Mouse (Mus musculus) midbrain, embryonic 14.5 days (tissue): ENCODE data around the gene Bcl2l1. TPM values are rescaled to one million over a fixed set of nuclear protein-coding genes. Genes with fewer than 3 reads are reported as not detected.
A peak's percentile ranks its signal among the peaks of the same experiment; 100 is the strongest.

Experiments used
- ATAC-seq: fragments of 200-750 bp; cut with Nextera tagmentation; 2 replicates; pipeline ENCODE4 v1.8.0; 2017; ENCODE audit warnings: moderate number of reproducible peaks, moderate library complexity; ENCODE audit not compliant: low FRiP score, low TSS enrichment
- DNase-seq: peaks from one replicate; pipeline ENCODE4 v3.0.0-alpha.2; 2015
- H3K27ac ChIP-seq: fragments of 300-500 bp; sonication (generic); replicated peaks from 2 replicates; pipeline ENCODE4 v1.5.1; 2014; ENCODE audit warnings: mild to moderate bottlenecking, low read depth, low read length, moderate library complexity
- H3K27me3 ChIP-seq: fragments of 300-500 bp; sonication (generic); 2 replicates; pipeline ENCODE4 v1.6.1; 2014; ENCODE audit warnings: low read length, control low read depth, mixed read lengths; ENCODE audit not compliant: control insufficient read depth, insufficient read depth
- H3K36me3 ChIP-seq: fragments of 300-500 bp; sonication (generic); 2 replicates; pipeline ENCODE4 v1.6.1; 2014; ENCODE audit warnings: low read length, control low read depth; ENCODE audit not compliant: control insufficient read depth, insufficient read depth
- H3K4me1 ChIP-seq: fragments of 300-500 bp; sonication (generic); 2 replicates; pipeline ENCODE4 v1.6.1; 2014; ENCODE audit warnings: mild to moderate bottlenecking, antibody characterized with exemption, low read length, control low read depth; ENCODE audit not compliant: control insufficient read depth, insufficient read depth
- H3K4me2 ChIP-seq: fragments of 300-500 bp; sonication (generic); 2 replicates; pipeline ENCODE4 v1.6.1; 2014; ENCODE audit warnings: mild to moderate bottlenecking, low read length, moderate library complexity
- H3K4me3 ChIP-seq: fragments of 300-500 bp; sonication (generic); replicated peaks from 2 replicates; pipeline ENCODE4 v1.5.1; 2014; ENCODE audit warnings: low read depth, low read length
- H3K9ac ChIP-seq: fragments of 300-500 bp; sonication (generic); replicated peaks from 2 replicates; pipeline ENCODE4 v1.6.1; 2014; ENCODE audit warnings: mild to moderate bottlenecking, low read length, moderate library complexity
- H3K9me3 ChIP-seq: fragments of 300-500 bp; sonication (generic); 2 replicates; pipeline ENCODE4 v1.6.1; 2016; ENCODE audit warnings: low read length, control low read depth, mixed read lengths; ENCODE audit not compliant: control insufficient read depth
- WGBS: fragments of 180-500 bp; shearing (Covaris S2); extraction: QIAGEN DNeasy Blood & Tissue Kit; methylation state at CpG from one replicate; pipeline ENCODE4 v1.1.7; 2014; 5-methylcytosine and 5-hydroxymethylcytosine counted together
- polyA plus RNA-seq: library from polyadenylated mRNA; unstranded; fragments of >200 nt; fragmentation: Nextera tagmentation; extraction: Ambion mirVana; gene quantifications from 2 replicates; pipeline ENCODE4 v1.2.1, GENCODE M21; 2014

The Bcl2l1 gene
- polyA plus RNA-seq, 1 experiment from 2014 or later = 208 TPM

GRCm38 (mm10) chr2:152787543-152787942 lies 44.0 kb downstream of the Bcl2l1 start:
- WGBS = 96% methylated on average over 6 of the region's 6 CpGs
- Histone ChIP-seq H3K4me3 (no peak overlapping the region), H3K4me1 (0 out of 2 replicates have a peak, but pooled peaks cover 3% of the 10 kb centered on the region), H3K27ac (no peak overlapping the region), H3K9ac (no peak overlapping the region), H3K27me3 (no peaks in the 10 kb centered on the region), H3K36me3 (0 out of 2 replicates have a peak, but pooled peaks cover 3% of the 10 kb centered on the region), H3K9me3 (no peaks in the 10 kb centered on the region), H3K4me2 (no peak overlapping the region)
- no peak for DNase-seq
- ATAC-seq = no peak

DNA sequence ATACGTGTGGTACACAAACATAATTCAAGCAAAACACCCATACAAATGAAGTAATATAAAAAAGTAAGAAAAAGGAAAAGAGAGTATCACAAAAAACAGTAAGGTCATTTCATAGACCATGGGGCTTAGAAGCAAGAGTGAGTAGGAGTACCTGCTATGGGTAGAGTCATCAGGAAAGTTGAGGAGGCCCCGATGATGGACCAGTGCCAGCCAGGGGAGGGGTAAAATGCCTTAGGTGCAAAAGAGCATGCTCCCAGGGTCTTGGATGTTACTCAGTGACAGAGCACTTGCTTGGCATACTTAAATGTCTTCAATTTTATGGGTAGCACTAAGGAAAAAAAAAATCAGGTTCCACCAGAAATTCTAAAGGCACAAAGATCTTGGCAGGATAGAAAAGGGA lies 44.4 kb downstream of the Bcl2l1 start:
- Histone ChIP-seq H3K4me3 (no peak overlapping the region), H3K27me3 (no peaks in the 10 kb centered on the region), H3K4me2 (no peak overlapping the region), H3K27ac (no peak overlapping the region), H3K36me3 (0 out of 2 replicates have a peak, but pooled peaks cover 3% of the 10 kb centered on the region), H3K9ac (no peak overlapping the region), H3K9me3 (no peaks in the 10 kb centered on the region), H3K4me1 (0 out of 2 replicates have a peak, but pooled peaks cover 3% of the 10 kb centered on the region)
- ATAC-seq (no peak), DNase-seq (no peak)
- WGBS = 96% methylated on average over 2 of the region's 2 CpGs

- Histone ChIP-seq H3K36me3 (peaks cover 17% of the 10 kb centered on the region), H3K27me3 (no peaks in the 10 kb centered on the region), H3K27ac (peak overlapping the region; percentile 42; the same call in 1 of the 2 replicates), H3K9me3 (no peaks in the 10 kb centered on the region), H3K4me2 (no peak overlapping the region), H3K4me3 (no peak overlapping the region), H3K4me1 (0 out of 2 replicates have a peak, but pooled peaks cover 3% of the 10 kb centered on the region), H3K9ac (no peak overlapping the region)
- DNase-seq = no peak
- ATAC-seq = no peak
- WGBS = 85% methylated on average over 18 of the region's 18 CpGs
Observed at GRCm38 (mm10) chr2:152785446-152786350, 45.8 kb downstream of the Bcl2l1 start.

DNA sequence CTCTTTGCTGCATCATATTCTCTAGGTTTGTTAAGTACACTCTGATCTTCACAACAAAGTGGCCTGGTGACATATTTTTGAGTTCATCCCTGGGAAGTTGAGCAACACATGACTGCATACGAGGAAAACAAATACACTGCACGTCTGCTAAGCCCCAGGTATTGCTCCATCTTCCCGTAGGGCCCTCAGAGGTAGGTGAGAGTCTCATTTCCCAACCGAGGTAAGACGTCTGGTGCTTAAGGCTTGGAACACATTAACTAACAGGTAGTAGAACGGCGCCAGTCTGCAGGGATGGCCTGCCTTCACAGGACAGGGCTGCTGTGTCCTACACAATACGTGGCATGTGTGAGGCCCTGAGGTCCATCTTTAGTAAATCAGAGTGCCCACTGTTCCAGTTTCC lies 46.9 kb downstream of the Bcl2l1 start:
- ATAC-seq = no peak
- Histone ChIP-seq H3K9me3 (no peaks in the 10 kb centered on the region), H3K4me2 (no peak overlapping the region), H3K4me3 (no peak overlapping the region), H3K9ac (no peak overlapping the region), H3K27ac (no peak overlapping the region), H3K4me1 (0 out of 2 replicates have a peak, but pooled peaks cover 2% of the 10 kb centered on the region), H3K27me3 (no peaks in the 10 kb centered on the region), H3K36me3 (peaks cover 23% of the 10 kb centered on the region)
- WGBS = 96% methylated on average over 8 of the region's 8 CpGs
- DNase-seq = no peak

DNA sequence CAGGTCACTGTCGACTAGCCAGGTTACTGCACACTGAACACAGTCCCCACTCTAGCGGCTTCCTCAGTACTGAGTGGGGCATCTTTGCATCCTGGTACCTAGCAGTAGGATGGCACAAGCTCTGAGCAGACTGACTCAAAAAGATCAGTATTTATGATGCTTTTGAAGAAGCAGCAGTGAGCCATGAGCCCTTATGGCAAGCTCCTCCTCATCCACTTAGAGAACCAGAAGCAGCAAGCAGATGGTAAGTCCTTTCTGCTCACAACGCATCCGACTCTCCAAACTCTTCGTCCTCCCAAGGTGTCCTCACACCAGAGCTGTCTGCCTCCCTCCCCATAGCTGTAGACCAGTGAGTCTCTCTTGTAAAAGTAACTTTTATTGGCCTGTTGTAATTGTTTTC lies 48.3 kb downstream of the Bcl2l1 start:
- Histone ChIP-seq H3K36me3 (peaks cover 31% of the 10 kb centered on the region), H3K9me3 (no peaks in the 10 kb centered on the region), H3K4me2 (no peak overlapping the region), H3K4me3 (no peak overlapping the region), H3K9ac (no peak overlapping the region), H3K27me3 (no peaks in the 10 kb centered on the region), H3K4me1 (no peaks in the 10 kb centered on the region), H3K27ac (no peak overlapping the region)
- WGBS = 95% methylated on average over 5 of the region's 5 CpGs
- no peak for DNase-seq
- no peak for ATAC-seq

- DNase-seq = no peak
- WGBS = 95% methylated on average over 5 of the region's 5 CpGs
- no peak for ATAC-seq
- no peaks in the 10 kb centered on the region for H3K4me1 ChIP-seq
- H3K4me2 ChIP-seq = no peak overlapping the region
- H3K27me3 ChIP-seq = no peaks in the 10 kb centered on the region
- H3K9ac ChIP-seq = no peak overlapping the region
- H3K36me3 ChIP-seq = peaks cover 31% of the 10 kb centered on the region
- H3K4me3 ChIP-seq = no peak overlapping the region
- H3K27ac ChIP-seq = no peak overlapping the region
- no peaks in the 10 kb centered on the region for H3K9me3 ChIP-seq
Observed at GRCm38 (mm10) chr2:152782656-152783055, 48.9 kb downstream of the Bcl2l1 start.

DNA sequence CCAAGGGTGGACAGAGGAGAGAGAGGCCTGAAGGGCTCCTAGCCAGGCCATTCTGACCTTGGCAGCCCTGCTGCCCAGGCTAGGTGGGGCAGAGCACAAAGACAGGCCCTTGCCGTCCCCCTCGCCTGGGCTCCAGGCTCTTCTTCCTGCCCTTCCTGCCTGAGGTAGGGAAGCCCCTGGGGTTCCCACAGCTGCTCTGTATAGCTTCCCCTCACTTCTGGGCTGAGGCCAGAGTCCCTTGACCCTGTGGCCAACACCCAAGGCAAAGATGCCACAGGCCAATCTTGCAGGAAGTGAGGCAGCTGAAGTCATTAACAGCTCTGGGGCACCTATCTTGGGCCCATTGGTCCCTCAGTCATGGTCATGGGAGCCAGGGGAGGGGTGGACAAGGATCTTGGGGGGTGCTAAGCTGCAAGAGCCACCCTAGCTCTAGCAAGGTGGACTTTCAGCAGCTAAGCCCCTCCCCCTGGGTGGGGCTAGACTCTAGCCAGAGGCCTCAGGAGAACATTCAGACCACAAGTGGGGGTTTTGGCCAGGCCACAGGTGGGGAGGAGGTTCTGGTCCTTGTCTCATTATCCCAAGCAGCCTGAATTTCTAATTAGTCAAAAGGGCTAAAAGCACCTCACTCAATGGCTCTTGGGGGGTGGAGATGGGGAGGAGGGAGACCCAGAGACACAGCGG lies 50.4 kb downstream of the Bcl2l1 start:
- Histone ChIP-seq H3K9ac (no peak overlapping the region), H3K9me3 (no peaks in the 10 kb centered on the region), H3K4me1 (no peaks in the 10 kb centered on the region), H3K27me3 (no peaks in the 10 kb centered on the region), H3K4me3 (no peak overlapping the region), H3K27ac (no peak overlapping the region), H3K36me3 (peaks cover 33% of the 10 kb centered on the region), H3K4me2 (no peak overlapping the region)
- WGBS = 80% methylated on average over 3 of the region's 3 CpGs
- DNase-seq = no peak
- ATAC-seq = no peak

DNA sequence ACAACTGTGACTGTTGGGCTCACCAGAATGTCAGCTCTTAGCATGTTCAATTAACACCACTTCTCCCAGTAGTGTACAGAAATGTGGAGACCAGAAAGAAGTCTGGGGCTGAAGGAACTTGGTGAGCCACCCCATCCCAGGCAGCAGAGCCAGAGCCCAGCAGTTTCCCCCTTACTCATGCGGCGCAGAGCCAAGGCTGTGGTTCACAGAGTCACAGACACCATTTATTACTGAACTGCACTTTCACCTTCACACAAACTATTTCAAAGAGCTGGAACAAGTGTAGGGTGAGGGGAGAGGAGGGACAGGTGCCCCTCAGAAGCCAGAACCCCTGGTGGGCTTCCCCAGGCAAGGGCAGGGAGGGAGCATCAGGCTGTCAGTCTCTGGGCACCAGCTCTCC lies 51.1 kb downstream of the Bcl2l1 start:
- H3K9me3 ChIP-seq = no peaks in the 10 kb centered on the region
- no peak overlapping the region for H3K4me3 ChIP-seq
- ATAC-seq (no peak), DNase-seq (no peak)
- H3K27me3 ChIP-seq = no peaks in the 10 kb centered on the region
- H3K4me1 ChIP-seq = no peaks in the 10 kb centered on the region
- 96% methylated on average over 2 of the region's 2 CpGs for WGBS
- H3K9ac ChIP-seq = no peak overlapping the region
- H3K4me2 ChIP-seq = no peak overlapping the region
- no peak overlapping the region for H3K27ac ChIP-seq
- peaks cover 31% of the 10 kb centered on the region for H3K36me3 ChIP-seq
